Comparison of ENCODE assay signal across 8 mouse cellular contexts in genomic region chr4:155704721-155705591, GRCm38 (mm10). TPM values are rescaled to one million over a fixed set of nuclear protein-coding genes. Genes with fewer than 3 reads are reported as not detected.
DNase-seq lines count a peak whose midpoint lies in the region; ATAC-seq lines count a peak whose summit lies in the region.

Gene Ssu72 (plus strand): TSS chr4:155704800.

- peak within 1 kb of the TSS; percentile 99 for H3K4me3 ChIP-seq in heart, embryonic 13.5 days
- peak within 1 kb of the TSS; percentile 92 for H3K4me3 ChIP-seq in liver, embryonic 12.5 days
- peak within 1 kb of the TSS; percentile 91 for H3K4me3 ChIP-seq in stomach, embryonic 15.5 days (replicated peaks)

- WGBS in heart, embryonic 13.5 days, result under 1% methylated on average over 83 of the region's 83 CpGs
- under 1% methylated on average over 83 of the region's 83 CpGs for WGBS in liver, embryonic 12.5 days (ENCODE audit: insufficient replicate concordance)
- WGBS in stomach, embryonic 15.5 days, result under 1% methylated on average over 83 of the region's 83 CpGs

- no peaks in the 10 kb centered on the region for H3K27me3 ChIP-seq in heart, embryonic 13.5 days (replicated peaks)
- no peaks in the 10 kb centered on the region for H3K27me3 ChIP-seq in liver, embryonic 12.5 days (replicated peaks)
- H3K27me3 ChIP-seq in stomach, embryonic 15.5 days (replicated peaks), result no peaks in the 10 kb centered on the region

- peak; percentile 92 for ATAC-seq in erythroid progenitor cell, adult 5-6 weeks (replicated peaks; ENCODE audit: low FRiP score, poor library complexity, severe bottlenecking)
- peak; percentile 94 for ATAC-seq in heart, embryonic 13.5 days (ENCODE audit: extremely low read depth, insufficient number of reproducible peaks, low FRiP score, low TSS enrichment)
- ATAC-seq in liver, embryonic 12.5 days, result peak; percentile 93
- ATAC-seq in stomach, embryonic 15.5 days (ENCODE audit: insufficient read depth, low FRiP score, low read depth), result peak; percentile 94

- peaks cover 38% of the 10 kb centered on the region for H3K4me1 ChIP-seq in heart, embryonic 13.5 days
- peaks cover 49% of the 10 kb centered on the region for H3K4me1 ChIP-seq in liver, embryonic 12.5 days
- H3K4me1 ChIP-seq in stomach, embryonic 15.5 days, result no peaks in the 10 kb centered on the region

- H3K9ac ChIP-seq in heart, embryonic 13.5 days, result peak within 1 kb of the TSS; percentile 96
- peak within 1 kb of the TSS; percentile 93 for H3K9ac ChIP-seq in liver, embryonic 12.5 days
- peak within 1 kb of the TSS; percentile 87 for H3K9ac ChIP-seq in stomach, embryonic 15.5 days

- H3K27ac ChIP-seq in heart, embryonic 13.5 days (replicated peaks), result peak within 1 kb of the TSS; percentile 97
- H3K27ac ChIP-seq in liver, embryonic 12.5 days, result peak within 1 kb of the TSS; percentile 93
- H3K27ac ChIP-seq in stomach, embryonic 15.5 days, result peak within 1 kb of the TSS; percentile 98

- peak; percentile 97 for DNase-seq in CD4-positive helper T cell, adult 2 months (ENCODE audit: low read depth, low spot score)
- DNase-seq in brain, embryonic 18.5 days (ENCODE audit: low read depth, low spot score), result peak; percentile 91
- DNase-seq in kidney, postnatal 10 days, result peak; percentile 97
- DNase-seq in natural killer cell, adult 2 months (ENCODE audit: low spot score in 2 of 2), result peak; percentile 95

- H3K36me3 ChIP-seq in heart, embryonic 13.5 days, result no peaks in the 10 kb centered on the region; the same call in 1 of the 2 replicates
- peaks cover 8% of the 10 kb centered on the region for H3K36me3 ChIP-seq in liver, embryonic 12.5 days
- no peaks in the 10 kb centered on the region for H3K36me3 ChIP-seq in stomach, embryonic 15.5 days

- peak within 1 kb of the TSS; percentile 80 for H3K4me2 ChIP-seq in heart, embryonic 13.5 days
- H3K4me2 ChIP-seq in liver, embryonic 12.5 days, result peak within 1 kb of the TSS; percentile 76
- peak within 1 kb of the TSS; percentile 79 for H3K4me2 ChIP-seq in stomach, embryonic 15.5 days

- H3K9me3 ChIP-seq in heart, embryonic 13.5 days, result no peaks in the 10 kb centered on the region
- H3K9me3 ChIP-seq in liver, embryonic 12.5 days (replicated peaks), result no peaks in the 10 kb centered on the region
- H3K9me3 ChIP-seq in stomach, embryonic 15.5 days, result no peaks in the 10 kb centered on the region

RNA-seq across cellular contexts. Expression of gene Ssu72, which starts in this region (rescaled TPM):
- total RNA-seq in erythroid progenitor cell, adult 5-6 weeks (2015; ENCODE audit: low replicate concordance), result 44.9 and 65.6 TPM in 2 replicates
- 37.0 and 57.2 TPM in 2 replicates for total RNA-seq in erythroid progenitor cell, adult 5-6 weeks (2017; ENCODE audit: low replicate concordance)
- polyA plus RNA-seq in heart, embryonic 13.5 days (2015; fragmentation: Nextera tagmentation; extraction: Ambion mirVana), result 105 and 122 TPM in 2 replicates
- polyA plus RNA-seq in liver, embryonic 12.5 days (2016; fragmentation: Nextera tagmentation; extraction: Ambion mirVana), result 80.8 and 91.2 TPM in 2 replicates
- polyA plus RNA-seq in stomach, embryonic 15.5 days (2015; fragmentation: Nextera tagmentation; extraction: Ambion mirVana), result 141 and 152 TPM in 2 replicates

Comparison
In these comparisons a context has a peak if more than half of its experiments do, and no peak if none do; other contexts are left out.
1. Peak in every context shown above with its lines: DNase-seq, ATAC-seq, H3K4me3 ChIP-seq and H3K27ac ChIP-seq.